Mouse (Mus musculus) hindbrain, embryonic 16.5 days (tissue): Measurements from ENCODE around the gene Rhbdd2. TPM values are rescaled to one million over a fixed set of nuclear protein-coding genes. Genes with fewer than 3 reads are reported as not detected.

Experiments used
- ATAC-seq: fragments of 200-750 bp; cut with Nextera tagmentation; 2 replicates; pipeline ENCODE4 v1.8.0; 2017; ENCODE audit warnings: moderate TSS enrichment, moderate library complexity
- H3K27ac ChIP-seq: fragments of 300-500 bp; sonication (generic); 2 replicates; pipeline ENCODE4 v1.5.1; 2014; ENCODE audit warnings: low read depth, mild to moderate bottlenecking, control low read depth, low read length, moderate library complexity
- H3K27me3 ChIP-seq: fragments of 300-500 bp; sonication (generic); replicated peaks from 2 replicates; pipeline ENCODE4 v1.6.1; 2014; ENCODE audit warnings: low read length; ENCODE audit not compliant: control insufficient read depth, insufficient read depth
- H3K36me3 ChIP-seq: fragments of 300-500 bp; sonication (generic); 2 replicates; pipeline ENCODE4 v1.6.1; 2014; ENCODE audit warnings: mild to moderate bottlenecking, low read length, moderate library complexity, mixed read lengths; ENCODE audit not compliant: control insufficient read depth, insufficient read depth
- H3K4me1 ChIP-seq: fragments of 300-500 bp; sonication (generic); 2 replicates; pipeline ENCODE4 v1.6.1; 2014; ENCODE audit warnings: low read depth, low read length; ENCODE audit not compliant: control insufficient read depth, insufficient read depth
- H3K4me2 ChIP-seq: fragments of 300-500 bp; sonication (generic); 2 replicates; pipeline ENCODE4 v1.6.1; 2014; ENCODE audit warnings: mild to moderate bottlenecking, low read length, control low read depth, moderate library complexity
- H3K4me3 ChIP-seq: fragments of 300-500 bp; sonication (generic); 2 replicates; pipeline ENCODE4 v1.5.1; 2014; ENCODE audit warnings: mild to moderate bottlenecking, low read length, control low read depth, moderate library complexity
- H3K9ac ChIP-seq: fragments of 300-500 bp; sonication (generic); 2 replicates; pipeline ENCODE4 v1.6.1; 2014; ENCODE audit warnings: low read depth, mild to moderate bottlenecking, control low read depth, low read length, moderate library complexity
- H3K9me3 ChIP-seq: fragments of 300-500 bp; sonication (generic); 2 replicates; pipeline ENCODE4 v1.6.1; 2014; ENCODE audit warnings: mild to moderate bottlenecking, low read length, moderate library complexity; ENCODE audit not compliant: control insufficient read depth
- WGBS: fragments of 180-500 bp; shearing (Covaris S2); extraction: QIAGEN DNeasy Blood & Tissue Kit; methylation state at CpG from one replicate; pipeline ENCODE4 v1.1.7; 2014; 5-methylcytosine and 5-hydroxymethylcytosine counted together
- polyA plus RNA-seq: library from polyadenylated mRNA; unstranded; fragments of >200 nt; fragmentation: Nextera tagmentation; extraction: Ambion mirVana; gene quantifications from 2 replicates; pipeline ENCODE4 v1.2.1, GENCODE M21; 2015

Gene Rhbdd2
- polyA plus RNA-seq, 1 experiment from 2014 or later, result 98.5 TPM

- WGBS, result 93% methylated on average over 5 of the region's 5 CpGs
- H3K9me3 ChIP-seq, result no peaks in the 10 kb centered on the region
- H3K27ac ChIP-seq, result no peak overlapping the region
Observed at GRCm38 (mm10) chr5:135682009-135682408, 49.6 kb downstream of the Rhbdd2 start.

GRCm38 (mm10) chr5:135682942-135683570 is 50.6 kb downstream of the Rhbdd2 start:
- WGBS, result 90% methylated on average over 12 of the region's 12 CpGs
- H3K4me3 ChIP-seq, result no peak overlapping the region
- H3K27ac ChIP-seq, result no peak overlapping the region
- no peaks in the 10 kb centered on the region for H3K9me3 ChIP-seq
- H3K9ac ChIP-seq, result no peak overlapping the region
- H3K4me1 ChIP-seq, result no peaks in the 10 kb centered on the region
- ATAC-seq, result no peak
- no peaks in the 10 kb centered on the region for H3K27me3 ChIP-seq
- no peak overlapping the region for H3K4me2 ChIP-seq
- no peaks in the 10 kb centered on the region for H3K36me3 ChIP-seq

More at GRCm38 (mm10) chr5:135682009-135682408, 49.6 kb downstream of the Rhbdd2 start:
- H3K9ac ChIP-seq, result no peak overlapping the region
- no peak overlapping the region for H3K4me3 ChIP-seq
- H3K4me1 ChIP-seq, result no peaks in the 10 kb centered on the region
- no peaks in the 10 kb centered on the region for H3K36me3 ChIP-seq
- ATAC-seq, result no peak
- no peak overlapping the region for H3K4me2 ChIP-seq
- H3K27me3 ChIP-seq, result no peaks in the 10 kb centered on the region

DNA sequence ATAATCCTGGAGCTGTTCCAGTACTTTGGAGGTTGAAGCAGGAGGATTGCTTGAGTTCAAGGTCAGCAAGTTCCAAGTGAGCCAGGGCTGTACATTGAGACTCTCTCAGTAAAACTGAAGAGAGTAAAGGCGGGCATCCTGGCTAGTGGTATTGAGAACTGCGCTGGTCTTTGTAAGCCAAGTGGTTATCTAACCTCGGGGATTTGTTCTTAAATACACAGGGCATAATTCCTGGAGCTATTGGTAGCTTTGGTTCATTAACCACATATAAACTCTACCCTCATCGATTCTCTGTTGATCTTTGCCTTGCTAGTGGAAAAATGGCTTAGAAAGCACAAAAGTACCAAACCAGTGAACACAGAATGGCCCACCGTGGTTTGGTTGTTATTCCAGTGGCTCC is 58.0 kb downstream of the Rhbdd2 start:
- no peaks in the 10 kb centered on the region for H3K36me3 ChIP-seq
- WGBS, result 90% methylated on average over 5 of the region's 5 CpGs

GRCm38 (mm10) chr5:135691266-135691665 is 58.8 kb downstream of the Rhbdd2 start:
- no peaks in the 10 kb centered on the region for H3K36me3 ChIP-seq
- no peak overlapping the region for H3K27ac ChIP-seq
- H3K9me3 ChIP-seq, result no peaks in the 10 kb centered on the region
- H3K4me3 ChIP-seq, result no peak overlapping the region
- no peak for ATAC-seq
- H3K4me2 ChIP-seq, result no peak overlapping the region
- WGBS, result 74% methylated on average over 4 of the region's 4 CpGs
- peaks cover 15% of the 10 kb centered on the region for H3K4me1 ChIP-seq
- no peak overlapping the region for H3K9ac ChIP-seq
- no peaks in the 10 kb centered on the region for H3K27me3 ChIP-seq

More for the DNA sequence above, 58.0 kb downstream of the Rhbdd2 start:
- Histone ChIP-seq H3K4me3 (peak overlapping the region; percentile 87), H3K9me3 (no peaks in the 10 kb centered on the region), H3K4me1 (peaks cover 15% of the 10 kb centered on the region), H3K9ac (peak overlapping the region; percentile 27; the same call in 1 of the 2 replicates), H3K27me3 (no peaks in the 10 kb centered on the region), H3K27ac (no peak overlapping the region), H3K4me2 (peak overlapping the region; percentile 80)
- no peak for ATAC-seq

DNA sequence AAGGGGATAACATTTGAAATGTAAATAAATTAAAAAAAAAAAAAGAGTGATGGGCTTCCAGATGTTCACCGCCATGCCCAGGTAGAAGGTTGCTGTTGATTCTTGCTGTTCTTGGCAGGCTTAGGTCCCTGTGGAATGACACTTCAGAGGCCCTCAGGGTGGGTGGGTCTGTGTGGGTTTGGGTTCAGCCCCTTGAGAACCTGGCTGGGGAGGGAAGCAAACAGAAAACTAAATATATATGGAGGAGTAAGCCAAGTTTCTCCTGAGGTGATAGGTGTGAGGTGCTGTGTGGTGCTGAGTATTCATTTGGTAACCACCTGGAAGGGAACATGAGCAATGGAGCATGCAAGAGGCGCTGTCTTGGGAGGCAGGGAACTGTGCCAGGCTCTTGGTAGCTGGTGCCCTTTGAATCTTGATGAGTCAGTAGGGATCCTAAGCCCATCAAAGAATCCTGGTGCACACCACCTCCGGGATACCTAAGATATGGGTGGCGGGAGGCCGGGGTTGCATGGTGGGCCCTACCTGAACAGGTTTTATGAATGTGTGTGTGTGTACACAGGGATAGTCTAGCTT is 60.9 kb downstream of the Rhbdd2 start:
- Histone ChIP-seq H3K4me2 (no peak overlapping the region), H3K4me3 (no peak overlapping the region), H3K27ac (no peak overlapping the region), H3K9me3 (no peaks in the 10 kb centered on the region), H3K36me3 (no peaks in the 10 kb centered on the region), H3K9ac (no peak overlapping the region), H3K27me3 (no peaks in the 10 kb centered on the region), H3K4me1 (peaks cover 15% of the 10 kb centered on the region)
- ATAC-seq, result no peak
- 98% methylated on average over 5 of the region's 5 CpGs for whole genome bisulfite sequencing

DNA sequence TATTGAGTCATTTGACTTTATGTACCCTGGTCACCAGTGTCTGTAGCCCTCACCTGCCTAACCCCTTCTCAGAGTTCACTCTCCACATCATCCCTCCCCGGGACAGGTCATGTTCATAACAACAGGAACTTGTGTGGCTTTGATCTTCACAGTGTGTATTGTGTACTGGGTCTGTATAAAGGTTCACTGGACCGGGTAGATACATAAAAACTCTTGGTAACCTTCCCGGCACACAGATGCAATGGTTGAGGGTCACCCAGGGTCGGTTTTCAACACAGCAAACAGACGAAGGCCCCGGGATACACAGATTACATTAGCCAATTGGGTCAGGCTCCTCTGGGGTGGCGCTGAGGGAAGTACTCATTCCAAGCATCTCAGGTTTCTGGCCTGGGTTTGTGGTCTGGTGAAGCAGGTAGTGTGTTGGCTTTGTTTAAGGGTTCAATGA is 62.9 kb downstream of the Rhbdd2 start:
- 70% methylated on average over 7 of the region's 7 CpGs for WGBS
- Histone ChIP-seq H3K9me3 (no peaks in the 10 kb centered on the region), H3K4me1 (peaks cover 10% of the 10 kb centered on the region), H3K36me3 (0 out of 2 replicates have a peak, but pooled peaks cover 3% of the 10 kb centered on the region), H3K4me3 (no peak overlapping the region), H3K27me3 (no peaks in the 10 kb centered on the region), H3K9ac (no peak overlapping the region), H3K27ac (no peak overlapping the region), H3K4me2 (no peak overlapping the region)
- ATAC-seq, result no peak

Other genes starting within 250 kb of the Rhbdd2 start
- 7.4 and 9.1 TPM in 2 replicates for gene Pom121, start 238.1 kb upstream of the Rhbdd2 start, polyA plus RNA-seq
- 35.3 and 44.6 TPM in 2 replicates for gene Hip1, start 87.5 kb upstream of the Rhbdd2 start, polyA plus RNA-seq
- gene Ccl26, start 69.0 kb upstream of the Rhbdd2 start, polyA plus RNA-seq, result not detected in 2 replicates
- gene Ccl24, start 59.6 kb upstream of the Rhbdd2 start, polyA plus RNA-seq, result 2.1 and 2.4 TPM in 2 replicates
- gene Por, start 37.4 kb downstream of the Rhbdd2 start, polyA plus RNA-seq, result 101 and 108 TPM in 2 replicates
- gene Tmem120a, start 111.8 kb downstream of the Rhbdd2 start, polyA plus RNA-seq, result 90.3 and 93.5 TPM in 2 replicates
- 0.48 and 0.51 TPM in 2 replicates for gene Styxl1, start 145.8 kb downstream of the Rhbdd2 start, polyA plus RNA-seq
- gene Mdh2, start 145.9 kb downstream of the Rhbdd2 start, polyA plus RNA-seq, result 670 and 701 TPM in 2 replicates
- 59.7 and 65.9 TPM in 2 replicates for gene Srrm3, start 174.3 kb downstream of the Rhbdd2 start, polyA plus RNA-seq